Mouse (Mus musculus): Measurements from ENCODE around the gene Mettl23. TPM values are rescaled to one million over a fixed set of nuclear protein-coding genes. Genes with fewer than 3 reads are reported as not detected.

The Mettl23 gene
- polyA plus RNA-seq, 1 experiment, result 27.5 TPM

GRCm38 (mm10) chr11:116832172-116832685, 10.8 kb upstream of the Mettl23 start:
- Histone ChIP-seq H3K9me3 (replicated peaks; ENCODE audit: control insufficient read depth, insufficient read depth, low read length, poor library complexity, severe bottlenecking) (no peaks in the 10 kb centered on the region), H3K4me3 (ENCODE audit: low read depth, low read length) (no peak overlapping the region), H3K27ac (ENCODE audit: insufficient read depth, low read length) (no peak overlapping the region), H3K36me3 (ENCODE audit: control insufficient read depth, insufficient read depth, low read length, poor library complexity, severe bottlenecking) (peaks cover 8% of the 10 kb centered on the region), H3K27me3 (ENCODE audit: control insufficient read depth, insufficient read depth, low read length, poor library complexity, severe bottlenecking) (no peaks in the 10 kb centered on the region), H3K4me1 (ENCODE audit: control insufficient read depth, insufficient read depth, low read length) (peaks cover 6% of the 10 kb centered on the region), H3K9ac (ENCODE audit: low read depth, poor library complexity, severe bottlenecking) (no peak overlapping the region)
- TF ChIP-seq CTCF (IDR thresholded peaks at IDR 0.05; ENCODE audit: low read depth, low read length) (no peak), POLR2A (IDR thresholded peaks at IDR 0.05; ENCODE audit: insufficient read depth, low read length) (no peak), EP300 (IDR thresholded peaks at IDR 0.05; ENCODE audit: insufficient read depth, low read depth, low read length) (no peak)

DNA sequence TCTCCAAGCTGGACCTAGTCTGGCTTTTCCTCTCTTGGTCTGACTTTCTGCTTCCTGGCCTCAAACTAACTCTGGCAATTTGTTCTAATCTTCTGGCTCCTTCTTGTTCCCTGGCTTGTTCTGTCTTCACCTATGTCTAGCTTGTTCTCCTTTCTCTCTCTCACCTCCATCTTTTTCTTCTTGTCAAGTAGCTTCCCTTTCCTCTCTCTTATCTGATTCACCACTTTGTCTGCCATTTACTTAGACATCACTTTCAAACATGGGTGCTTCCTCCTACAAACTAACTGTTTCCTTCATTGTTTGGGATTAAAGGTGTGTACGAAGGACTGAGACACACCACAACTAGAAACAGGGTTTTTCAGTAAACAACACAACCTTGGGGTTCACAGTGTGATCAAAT, 8.1 kb upstream of the Mettl23 start:
- Histone ChIP-seq H3K9me3 (replicated peaks; ENCODE audit: control insufficient read depth, insufficient read depth, low read length, poor library complexity, severe bottlenecking) (no peaks in the 10 kb centered on the region), H3K4me1 (ENCODE audit: control insufficient read depth, insufficient read depth, low read length) (peaks cover 6% of the 10 kb centered on the region), H3K9ac (ENCODE audit: low read depth, poor library complexity, severe bottlenecking) (no peak overlapping the region), H3K27ac (ENCODE audit: insufficient read depth, low read length) (peak overlapping the region; percentile 15; the same call in 1 of the 2 replicates), H3K4me3 (ENCODE audit: low read depth, low read length) (no peak overlapping the region), H3K36me3 (ENCODE audit: control insufficient read depth, insufficient read depth, low read length, poor library complexity, severe bottlenecking) (peaks cover 29% of the 10 kb centered on the region), H3K27me3 (ENCODE audit: control insufficient read depth, insufficient read depth, low read length, poor library complexity, severe bottlenecking) (no peaks in the 10 kb centered on the region)
- no peak for TF ChIP-seq POLR2A (IDR thresholded peaks at IDR 0.05; ENCODE audit: insufficient read depth, low read length)
- TF ChIP-seq CTCF (IDR thresholded peaks at IDR 0.05; ENCODE audit: low read depth, low read length), result no peak
- no peak for TF ChIP-seq EP300 (IDR thresholded peaks at IDR 0.05; ENCODE audit: insufficient read depth, low read depth, low read length)

GRCm38 (mm10) chr11:116836283-116836682, 6.8 kb upstream of the Mettl23 start:
- TF ChIP-seq CTCF (IDR thresholded peaks at IDR 0.05; ENCODE audit: low read depth, low read length) (no peak), EP300 (IDR thresholded peaks at IDR 0.05; ENCODE audit: insufficient read depth, low read depth, low read length) (no peak), POLR2A (IDR thresholded peaks at IDR 0.05; ENCODE audit: insufficient read depth, low read length) (no peak)
- H3K9me3 ChIP-seq (replicated peaks; ENCODE audit: control insufficient read depth, insufficient read depth, low read length, poor library complexity, severe bottlenecking), result no peaks in the 10 kb centered on the region
- peaks cover 9% of the 10 kb centered on the region for H3K4me1 ChIP-seq (ENCODE audit: control insufficient read depth, insufficient read depth, low read length)
- H3K27ac ChIP-seq (ENCODE audit: insufficient read depth, low read length), result no peak overlapping the region
- no peak overlapping the region for H3K4me3 ChIP-seq (ENCODE audit: low read depth, low read length)
- no peaks in the 10 kb centered on the region for H3K27me3 ChIP-seq (ENCODE audit: control insufficient read depth, insufficient read depth, low read length, poor library complexity, severe bottlenecking)
- peaks cover 41% of the 10 kb centered on the region for H3K36me3 ChIP-seq (ENCODE audit: control insufficient read depth, insufficient read depth, low read length, poor library complexity, severe bottlenecking)
- no peak overlapping the region for H3K9ac ChIP-seq (ENCODE audit: low read depth, poor library complexity, severe bottlenecking)

GRCm38 (mm10) chr11:116837441-116837840, 5.6 kb upstream of the Mettl23 start:
- Histone ChIP-seq H3K4me3 (ENCODE audit: low read depth, low read length) (no peak overlapping the region), H3K27me3 (ENCODE audit: control insufficient read depth, insufficient read depth, low read length, poor library complexity, severe bottlenecking) (no peaks in the 10 kb centered on the region), H3K9me3 (replicated peaks; ENCODE audit: control insufficient read depth, insufficient read depth, low read length, poor library complexity, severe bottlenecking) (no peaks in the 10 kb centered on the region), H3K4me1 (ENCODE audit: control insufficient read depth, insufficient read depth, low read length) (peaks cover 9% of the 10 kb centered on the region), H3K9ac (ENCODE audit: low read depth, poor library complexity, severe bottlenecking) (no peak overlapping the region), H3K36me3 (ENCODE audit: control insufficient read depth, insufficient read depth, low read length, poor library complexity, severe bottlenecking) (peaks cover 43% of the 10 kb centered on the region), H3K27ac (ENCODE audit: insufficient read depth, low read length) (no peak overlapping the region)
- TF ChIP-seq CTCF (IDR thresholded peaks at IDR 0.05; ENCODE audit: low read depth, low read length), result peak; percentile 58
- TF ChIP-seq POLR2A (IDR thresholded peaks at IDR 0.05; ENCODE audit: insufficient read depth, low read length), result no peak
- no peak for TF ChIP-seq EP300 (IDR thresholded peaks at IDR 0.05; ENCODE audit: insufficient read depth, low read depth, low read length)

GRCm38 (mm10) chr11:116838936-116839335, 4.1 kb upstream of the Mettl23 start:
- TF ChIP-seq CTCF (IDR thresholded peaks at IDR 0.05; ENCODE audit: low read depth, low read length) (no peak), POLR2A (IDR thresholded peaks at IDR 0.05; ENCODE audit: insufficient read depth, low read length) (no peak), EP300 (IDR thresholded peaks at IDR 0.05; ENCODE audit: insufficient read depth, low read depth, low read length) (no peak)
- Histone ChIP-seq H3K9me3 (replicated peaks; ENCODE audit: control insufficient read depth, insufficient read depth, low read length, poor library complexity, severe bottlenecking) (no peaks in the 10 kb centered on the region), H3K36me3 (ENCODE audit: control insufficient read depth, insufficient read depth, low read length, poor library complexity, severe bottlenecking) (peaks cover 43% of the 10 kb centered on the region), H3K4me1 (ENCODE audit: control insufficient read depth, insufficient read depth, low read length) (peaks cover 6% of the 10 kb centered on the region), H3K4me3 (ENCODE audit: low read depth, low read length) (no peak overlapping the region), H3K27me3 (ENCODE audit: control insufficient read depth, insufficient read depth, low read length, poor library complexity, severe bottlenecking) (no peaks in the 10 kb centered on the region), H3K9ac (ENCODE audit: low read depth, poor library complexity, severe bottlenecking) (no peak overlapping the region), H3K27ac (ENCODE audit: insufficient read depth, low read length) (no peak overlapping the region)

DNA sequence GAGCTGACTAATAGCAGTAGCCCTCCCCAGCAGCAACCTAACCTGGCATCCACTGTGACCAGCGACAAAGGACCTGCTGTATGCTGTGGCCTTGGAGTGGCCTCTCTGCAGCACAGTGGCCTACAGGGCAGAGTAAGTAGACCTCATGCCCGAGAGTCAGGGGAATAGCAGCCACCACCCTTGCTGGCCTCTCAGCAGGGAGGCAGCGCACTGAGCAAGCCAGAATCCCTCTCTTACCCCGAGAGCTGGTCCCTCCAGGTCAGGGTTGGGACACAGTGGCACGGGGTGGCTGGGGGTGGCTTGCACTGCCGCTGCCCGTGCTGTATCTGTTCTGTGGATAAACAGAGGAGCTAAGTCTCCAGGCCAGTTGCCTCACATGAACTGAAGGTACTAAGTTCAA, 3.5 kb upstream of the Mettl23 start:
- Histone ChIP-seq H3K4me3 (ENCODE audit: low read depth, low read length) (no peak overlapping the region), H3K27me3 (ENCODE audit: control insufficient read depth, insufficient read depth, low read length, poor library complexity, severe bottlenecking) (no peaks in the 10 kb centered on the region), H3K9me3 (replicated peaks; ENCODE audit: control insufficient read depth, insufficient read depth, low read length, poor library complexity, severe bottlenecking) (no peaks in the 10 kb centered on the region), H3K9ac (ENCODE audit: low read depth, poor library complexity, severe bottlenecking) (no peak overlapping the region), H3K27ac (ENCODE audit: insufficient read depth, low read length) (no peak overlapping the region), H3K4me1 (ENCODE audit: control insufficient read depth, insufficient read depth, low read length) (peaks cover 6% of the 10 kb centered on the region), H3K36me3 (ENCODE audit: control insufficient read depth, insufficient read depth, low read length, poor library complexity, severe bottlenecking) (peaks cover 43% of the 10 kb centered on the region)
- no peak for TF ChIP-seq CTCF (IDR thresholded peaks at IDR 0.05; ENCODE audit: low read depth, low read length)
- TF ChIP-seq POLR2A (IDR thresholded peaks at IDR 0.05; ENCODE audit: insufficient read depth, low read length), result no peak
- TF ChIP-seq EP300 (IDR thresholded peaks at IDR 0.05; ENCODE audit: insufficient read depth, low read depth, low read length), result no peak
